Mouse (Mus musculus) intestine, embryonic 15.5 days (tissue): Measurements from ENCODE around the gene Lef1. TPM values are rescaled to one million over a fixed set of nuclear protein-coding genes. Genes with fewer than 3 reads are reported as not detected.

ENCODE experiments used
- ATAC-seq: fragments of 200-750 bp; cut with Nextera tagmentation; 2 replicates; pipeline ENCODE4 v1.8.0; 2017; ENCODE audit warnings: moderate TSS enrichment, moderate library complexity
- H3K27ac ChIP-seq: fragments of 300-500 bp; sonication (generic); 2 replicates; pipeline ENCODE4 v1.5.1; 2015; ENCODE audit warnings: mild to moderate bottlenecking, inconsistent platforms
- H3K27me3 ChIP-seq: fragments of 300-500 bp; sonication (generic); replicated peaks from 2 replicates; pipeline ENCODE4 v1.6.1; 2015; ENCODE audit warnings: inconsistent platforms
- H3K36me3 ChIP-seq: fragments of 300-500 bp; sonication (generic); 2 replicates; pipeline ENCODE4 v1.6.1; 2015; ENCODE audit warnings: inconsistent platforms
- H3K4me1 ChIP-seq: fragments of 300-500 bp; sonication (generic); replicated peaks from 2 replicates; pipeline ENCODE4 v1.6.1; 2015; ENCODE audit warnings: inconsistent platforms
- H3K4me2 ChIP-seq: fragments of 300-500 bp; sonication (generic); replicated peaks from 2 replicates; pipeline ENCODE4 v1.6.1; 2015; ENCODE audit warnings: mild to moderate bottlenecking, inconsistent platforms
- H3K4me3 ChIP-seq: fragments of 300-500 bp; sonication (generic); replicated peaks from 2 replicates; pipeline ENCODE4 v1.5.1; 2015; ENCODE audit warnings: inconsistent platforms
- H3K9ac ChIP-seq: fragments of 300-500 bp; sonication (generic); 2 replicates; pipeline ENCODE4 v1.6.1; 2015; ENCODE audit warnings: inconsistent platforms
- H3K9me3 ChIP-seq: fragments of 300-500 bp; sonication (generic); 2 replicates; pipeline ENCODE4 v1.6.1; 2016; ENCODE audit warnings: inconsistent platforms
- WGBS: fragments of 180-500 bp; shearing (Covaris S2); methylation state at CpG from one replicate; pipeline ENCODE4 v1.1.7; 2015; 5-methylcytosine and 5-hydroxymethylcytosine counted together
- polyA plus RNA-seq: library from polyadenylated mRNA; unstranded; fragments of >200 nt; fragmentation: Nextera tagmentation; extraction: Ambion mirVana; gene quantifications from 2 replicates; pipeline ENCODE4 v1.2.1, GENCODE M21; 2015

Gene Lef1
- polyA plus RNA-seq, 1 experiment from 2014 or later, result 1.4 TPM

DNA sequence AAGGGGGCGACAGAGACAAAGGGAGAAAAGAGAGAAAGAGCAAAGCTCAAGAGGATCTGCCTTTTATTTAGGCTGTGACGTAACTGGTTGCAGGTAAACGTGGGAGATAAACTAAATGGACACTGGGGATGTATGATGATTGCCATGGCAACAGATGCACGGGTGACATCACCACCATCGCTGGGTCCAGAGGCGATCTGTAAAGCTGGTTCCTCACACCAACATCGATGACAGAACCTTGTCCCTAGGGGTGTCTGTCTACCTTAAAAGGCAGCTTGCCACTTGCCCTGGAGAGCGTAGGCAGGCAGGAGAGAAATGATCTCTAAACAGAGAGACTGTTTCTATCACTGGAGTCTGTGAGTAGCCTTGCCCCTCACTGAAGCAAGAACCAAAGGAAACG lies 23.7 kb downstream of the Lef1 start:
- Histone ChIP-seq H3K4me2 (no peak overlapping the region), H3K27ac (no peak overlapping the region), H3K4me3 (no peak overlapping the region), H3K9ac (no peak overlapping the region), H3K9me3 (no peaks in the 10 kb centered on the region), H3K4me1 (no peaks in the 10 kb centered on the region), H3K27me3 (no peaks in the 10 kb centered on the region), H3K36me3 (no peaks in the 10 kb centered on the region)
- 62% methylated on average over 9 of the region's 9 CpGs for WGBS
- ATAC-seq, result no peak

- Histone ChIP-seq H3K27me3 (no peaks in the 10 kb centered on the region), H3K36me3 (no peaks in the 10 kb centered on the region), H3K4me2 (no peak overlapping the region), H3K27ac (no peak overlapping the region), H3K4me3 (no peak overlapping the region), H3K9me3 (no peaks in the 10 kb centered on the region), H3K9ac (no peak overlapping the region), H3K4me1 (0 out of 2 replicates have a peak, but pooled peaks cover 3% of the 10 kb centered on the region)
- WGBS, result 73% methylated on average over 9 of the region's 9 CpGs
- no peak for ATAC-seq
These were observed 25.2 kb downstream of the Lef1 start for GRCm38 (mm10) chr3:131135434-131135833.

DNA sequence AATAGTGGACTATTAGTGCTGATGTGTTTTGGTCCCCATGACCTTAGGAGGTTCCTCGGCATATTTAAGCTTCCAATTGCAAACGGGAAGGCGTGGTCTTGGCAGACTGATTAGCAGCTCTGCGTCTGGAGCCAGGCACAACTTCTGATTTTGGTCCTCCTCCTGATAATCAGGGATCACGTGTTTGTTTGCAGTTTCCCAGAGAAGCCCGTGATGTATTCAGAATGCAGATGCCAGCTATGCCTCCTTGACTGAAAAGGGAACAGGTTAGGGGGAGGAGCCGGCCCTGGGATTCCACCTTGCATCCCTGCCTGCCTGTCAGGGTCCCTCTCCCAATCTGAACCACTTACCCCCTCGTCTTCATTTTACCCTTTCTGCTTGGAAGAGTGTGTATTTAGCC lies 26.2 kb downstream of the Lef1 start:
- H3K9me3 ChIP-seq, result no peaks in the 10 kb centered on the region
- H3K4me3 ChIP-seq, result no peak overlapping the region
- WGBS, result 37% methylated on average over 8 of the region's 8 CpGs
- no peak overlapping the region for H3K9ac ChIP-seq
- no peaks in the 10 kb centered on the region for H3K27me3 ChIP-seq
- no peaks in the 10 kb centered on the region for H3K36me3 ChIP-seq
- ATAC-seq, result no peak
- no peak overlapping the region for H3K4me2 ChIP-seq
- H3K4me1 ChIP-seq, result 0 out of 2 replicates have a peak, but pooled peaks cover 3% of the 10 kb centered on the region
- no peak overlapping the region for H3K27ac ChIP-seq

- no peak overlapping the region for H3K27ac ChIP-seq
- WGBS, result 73% methylated on average over 18 of the region's 18 CpGs
- H3K4me1 ChIP-seq, result 0 out of 2 replicates have a peak, but pooled peaks cover 3% of the 10 kb centered on the region
These were observed 27.0 kb downstream of the Lef1 start for GRCm38 (mm10) chr3:131137119-131137781.

DNA sequence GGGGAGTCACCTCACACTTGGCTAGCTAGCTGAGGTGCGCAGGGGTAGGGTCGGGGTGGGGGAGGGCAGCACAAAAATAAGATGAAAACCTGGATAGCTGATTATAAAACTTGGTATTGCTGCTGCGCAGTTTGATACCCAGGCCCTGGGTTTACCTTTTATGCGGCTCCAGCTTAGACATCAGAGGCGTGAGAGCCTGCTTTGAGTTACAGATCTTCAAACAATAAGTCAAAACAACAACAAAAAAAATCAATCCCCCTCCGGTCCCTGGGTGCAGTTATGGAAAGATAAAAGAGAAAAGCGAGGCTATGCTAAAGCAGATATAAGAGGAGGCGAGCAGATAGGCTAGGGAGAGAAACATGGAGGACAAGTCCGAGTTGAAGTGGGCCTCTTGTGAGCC lies 28.0 kb downstream of the Lef1 start:
- ATAC-seq, result no peak
- Histone ChIP-seq H3K9me3 (no peaks in the 10 kb centered on the region), H3K4me2 (no peak overlapping the region)

More at GRCm38 (mm10) chr3:131137119-131137781, 27.0 kb downstream of the Lef1 start:
- H3K9me3 ChIP-seq, result no peaks in the 10 kb centered on the region
- ATAC-seq, result no peak
- no peaks in the 10 kb centered on the region for H3K36me3 ChIP-seq
- H3K27me3 ChIP-seq, result no peaks in the 10 kb centered on the region
- H3K9ac ChIP-seq, result no peak overlapping the region
- H3K4me3 ChIP-seq, result no peak overlapping the region
- no peak overlapping the region for H3K4me2 ChIP-seq

DNA sequence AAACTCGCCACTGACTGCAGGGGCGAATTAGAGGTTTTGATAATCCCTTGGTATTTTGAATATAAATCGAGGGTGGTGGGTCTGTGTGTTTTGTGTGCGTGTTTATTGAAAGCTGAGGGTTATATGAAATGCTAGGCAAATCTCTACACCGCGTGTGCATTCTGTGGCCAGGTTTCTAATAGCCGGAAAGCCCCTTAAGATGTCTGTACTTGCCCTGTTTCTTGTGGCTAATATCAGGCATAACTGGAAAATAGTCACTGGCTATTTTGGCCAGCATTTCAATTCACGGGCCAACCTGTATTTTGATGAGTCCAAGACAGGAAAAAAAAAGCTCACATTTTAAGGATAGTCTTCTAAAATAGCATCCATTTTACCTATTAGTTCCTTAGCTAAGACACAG lies 28.5 kb downstream of the Lef1 start:
- 84% methylated on average over 8 of the region's 8 CpGs for WGBS
- no peak overlapping the region for H3K27ac ChIP-seq
- 0 out of 2 replicates have a peak, but pooled peaks cover 4% of the 10 kb centered on the region for H3K27me3 ChIP-seq
- ATAC-seq, result no peak
- no peak overlapping the region for H3K4me2 ChIP-seq
- H3K9me3 ChIP-seq, result no peaks in the 10 kb centered on the region
- H3K36me3 ChIP-seq, result no peaks in the 10 kb centered on the region
- no peak overlapping the region for H3K4me3 ChIP-seq
- no peak overlapping the region for H3K9ac ChIP-seq
- 0 out of 2 replicates have a peak, but pooled peaks cover 3% of the 10 kb centered on the region for H3K4me1 ChIP-seq

More for the DNA sequence above, 28.0 kb downstream of the Lef1 start:
- Histone ChIP-seq H3K4me3 (no peak overlapping the region), H3K27ac (no peak overlapping the region), H3K9ac (no peak overlapping the region), H3K27me3 (0 out of 2 replicates have a peak, but pooled peaks cover 2% of the 10 kb centered on the region), H3K4me1 (0 out of 2 replicates have a peak, but pooled peaks cover 3% of the 10 kb centered on the region), H3K36me3 (no peaks in the 10 kb centered on the region)
- WGBS, result 80% methylated on average over 9 of the region's 9 CpGs

GRCm38 (mm10) chr3:131139345-131140090 lies 29.2 kb downstream of the Lef1 start:
- no peaks in the 10 kb centered on the region for H3K36me3 ChIP-seq
- 0 out of 2 replicates have a peak, but pooled peaks cover 3% of the 10 kb centered on the region for H3K4me1 ChIP-seq
- 63% methylated on average over 14 of the region's 14 CpGs for WGBS
- ATAC-seq, result no peak
- no peak overlapping the region for H3K4me2 ChIP-seq
- no peaks in the 10 kb centered on the region for H3K9me3 ChIP-seq
- no peak overlapping the region for H3K27ac ChIP-seq
- 0 out of 2 replicates have a peak, but pooled peaks cover 4% of the 10 kb centered on the region for H3K27me3 ChIP-seq
- no peak overlapping the region for H3K4me3 ChIP-seq
- H3K9ac ChIP-seq, result no peak overlapping the region

DNA sequence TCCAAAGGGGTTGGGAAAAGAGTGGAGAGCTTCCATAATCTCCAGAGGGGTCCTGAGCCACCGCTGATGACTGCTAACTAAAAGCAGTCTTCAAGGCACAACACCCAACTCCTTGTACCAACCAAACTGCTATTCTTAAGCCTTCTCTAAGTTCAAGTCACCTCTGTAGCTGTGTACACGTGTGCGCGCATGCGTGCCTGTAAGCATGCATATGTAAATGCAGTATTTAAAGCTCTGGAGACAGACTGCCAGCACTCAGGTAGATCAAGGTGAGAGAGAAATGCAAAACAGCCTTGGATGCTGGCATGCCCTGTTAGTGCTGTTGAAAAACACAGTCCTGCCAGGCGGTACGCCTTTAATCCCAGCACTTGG lies 29.8 kb downstream of the Lef1 start:
- 0 out of 2 replicates have a peak, but pooled peaks cover 3% of the 10 kb centered on the region for H3K4me1 ChIP-seq
- H3K9me3 ChIP-seq, result no peaks in the 10 kb centered on the region
- no peak overlapping the region for H3K4me3 ChIP-seq
- ATAC-seq, result no peak
- 90% methylated on average over 7 of the region's 7 CpGs for WGBS
- no peaks in the 10 kb centered on the region for H3K36me3 ChIP-seq
- H3K4me2 ChIP-seq, result no peak overlapping the region
- H3K27me3 ChIP-seq, result 0 out of 2 replicates have a peak, but pooled peaks cover 4% of the 10 kb centered on the region
- no peak overlapping the region for H3K9ac ChIP-seq
- H3K27ac ChIP-seq, result no peak overlapping the region

GRCm38 (mm10) chr3:131141546-131141945 lies 31.3 kb downstream of the Lef1 start:
- 27% methylated on average over 4 of the region's 4 CpGs for WGBS
- H3K36me3 ChIP-seq, result no peaks in the 10 kb centered on the region
- H3K9me3 ChIP-seq, result no peaks in the 10 kb centered on the region
- H3K9ac ChIP-seq, result no peak overlapping the region
- ATAC-seq, result no peak
- H3K27me3 ChIP-seq, result 0 out of 2 replicates have a peak, but pooled peaks cover 4% of the 10 kb centered on the region
- no peak overlapping the region for H3K27ac ChIP-seq
- H3K4me1 ChIP-seq, result 0 out of 2 replicates have a peak, but pooled peaks cover 3% of the 10 kb centered on the region
- no peak overlapping the region for H3K4me2 ChIP-seq
- no peak overlapping the region for H3K4me3 ChIP-seq

DNA sequence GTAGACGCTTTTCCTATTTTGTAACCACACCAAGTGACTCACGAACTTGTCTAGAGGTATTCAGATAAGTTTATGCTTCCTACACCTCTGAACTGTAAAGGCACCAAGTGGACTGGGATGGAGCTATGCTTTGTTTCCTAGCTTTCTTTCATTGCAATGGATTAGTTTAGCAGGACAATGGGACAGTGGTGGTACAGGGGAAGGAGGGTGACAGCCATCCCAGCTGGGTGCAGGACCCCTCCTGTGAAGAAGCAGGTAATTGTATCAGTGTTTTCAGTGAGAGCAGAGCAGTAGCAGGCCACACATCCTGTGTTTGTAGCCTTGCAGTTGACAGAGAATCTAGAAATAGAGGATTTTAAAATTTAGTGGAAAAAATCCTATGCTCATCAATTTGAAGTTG lies 34.0 kb downstream of the Lef1 start:
- Histone ChIP-seq H3K9me3 (no peaks in the 10 kb centered on the region), H3K9ac (no peak overlapping the region), H3K27ac (no peak overlapping the region), H3K36me3 (no peaks in the 10 kb centered on the region), H3K4me3 (no peak overlapping the region), H3K27me3 (0 out of 2 replicates have a peak, but pooled peaks cover 4% of the 10 kb centered on the region), H3K4me2 (no peak overlapping the region), H3K4me1 (0 out of 2 replicates have a peak, but pooled peaks cover 3% of the 10 kb centered on the region)
- no peak for ATAC-seq
- 74% methylated on average over 2 of the region's 2 CpGs for WGBS

DNA sequence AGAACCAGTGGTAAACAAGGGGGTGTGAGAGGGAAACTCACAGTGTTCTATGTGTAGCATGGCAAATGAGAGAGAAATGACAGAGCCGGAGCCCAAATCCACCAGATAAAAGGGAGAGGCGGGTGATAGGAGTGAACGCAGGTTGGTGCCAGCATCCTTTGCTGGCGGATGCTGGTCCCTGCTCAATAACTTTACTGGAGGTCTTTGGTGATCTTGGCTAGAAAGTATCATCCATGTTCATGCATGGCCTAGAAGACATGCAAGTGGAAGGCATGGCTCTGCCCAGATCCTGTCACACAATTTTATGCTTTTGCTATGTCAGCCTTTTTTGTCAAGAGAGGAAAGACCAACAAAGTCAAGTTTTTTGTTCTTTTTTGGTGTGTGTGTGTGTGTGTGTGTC lies 42.6 kb downstream of the Lef1 start:
- no peak overlapping the region for H3K4me3 ChIP-seq
- WGBS, result 94% methylated on average over 4 of the region's 4 CpGs
- H3K27ac ChIP-seq, result no peak overlapping the region
- no peak overlapping the region for H3K9ac ChIP-seq
- H3K4me1 ChIP-seq, result no peaks in the 10 kb centered on the region
- no peak for ATAC-seq
- no peaks in the 10 kb centered on the region for H3K9me3 ChIP-seq
- H3K36me3 ChIP-seq, result no peaks in the 10 kb centered on the region
- no peak overlapping the region for H3K4me2 ChIP-seq
- no peaks in the 10 kb centered on the region for H3K27me3 ChIP-seq

DNA sequence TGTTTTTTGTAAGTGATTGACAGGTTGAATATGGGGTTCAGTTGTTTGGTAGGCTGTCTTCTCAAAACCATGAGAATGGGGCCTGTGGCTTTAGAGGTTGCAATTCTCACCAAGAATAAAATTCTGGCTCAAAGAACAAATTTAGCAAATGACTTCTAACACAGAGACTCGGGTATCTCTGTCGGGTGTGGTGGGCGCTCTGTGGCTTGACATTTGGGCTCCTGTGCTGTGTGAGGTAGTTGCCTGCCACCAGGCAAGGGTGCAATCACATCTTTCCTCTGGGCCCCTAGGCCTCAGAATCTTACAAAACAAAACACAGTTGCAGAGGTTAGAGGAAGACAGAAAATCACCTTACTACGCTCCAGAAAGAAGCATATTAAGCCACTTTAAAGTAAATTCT lies 43.6 kb downstream of the Lef1 start:
- Histone ChIP-seq H3K4me1 (no peaks in the 10 kb centered on the region), H3K9me3 (no peaks in the 10 kb centered on the region), H3K4me2 (no peak overlapping the region), H3K27me3 (no peaks in the 10 kb centered on the region), H3K9ac (no peak overlapping the region), H3K36me3 (no peaks in the 10 kb centered on the region), H3K27ac (no peak overlapping the region), H3K4me3 (no peak overlapping the region)
- WGBS, result 87% methylated on average over 4 of the region's 4 CpGs
- no peak for ATAC-seq
